Mouse (Mus musculus) erythroblast, embryonic 14.5 days (primary cell): ENCODE results near the gene 2300003K06Rik.

Experiments used
- GATA1 ChIP-seq: IDR thresholded peaks from 2 replicates; pipeline ENCODE4 v1.6.1; 2012; ENCODE audit warnings: low read length, inconsistent platforms, mixed read lengths
- TAL1 ChIP-seq: IDR thresholded peaks from 3 replicates; pipeline ENCODE4 v1.6.1; 2012; ENCODE audit warnings: low read length, inconsistent platforms, mixed read lengths

- no peak for TF ChIP-seq TAL1
- TF ChIP-seq GATA1 = no peak
Measured at GRCm38 (mm10) chr11:99793367-99793766, 44.5 kb downstream of the 2300003K06Rik start, which contains the start of gene Gm11596.
